Mouse (Mus musculus): ENCODE measurements around the gene Tomm40l.
A peak's percentile ranks its signal among the peaks of the same experiment; 100 is the strongest.
"Not testable (repeated sequence)": the region's sequence is repeated elsewhere in the genome, so short reads cannot be mapped to it uniquely, and the experiment has no call there.

Gene Tomm40l

GRCm38 (mm10) chr1:171250680-171251593, 28.6 kb upstream of the Tomm40l start, which contains the start of gene Ndufs2:
Gene Ndufs2 (minus strand): TSS chr1:171251388.
- no peak for DNase-seq (ENCODE audit: low read depth)

GRCm38 (mm10) chr1:171249913-171250600, 27.7 kb upstream of the Tomm40l start, which contains the start of gene Adamts4:
Gene Adamts4 (plus strand): TSS chr1:171250421.
- no peak for DNase-seq (ENCODE audit: low read depth)

DNA sequence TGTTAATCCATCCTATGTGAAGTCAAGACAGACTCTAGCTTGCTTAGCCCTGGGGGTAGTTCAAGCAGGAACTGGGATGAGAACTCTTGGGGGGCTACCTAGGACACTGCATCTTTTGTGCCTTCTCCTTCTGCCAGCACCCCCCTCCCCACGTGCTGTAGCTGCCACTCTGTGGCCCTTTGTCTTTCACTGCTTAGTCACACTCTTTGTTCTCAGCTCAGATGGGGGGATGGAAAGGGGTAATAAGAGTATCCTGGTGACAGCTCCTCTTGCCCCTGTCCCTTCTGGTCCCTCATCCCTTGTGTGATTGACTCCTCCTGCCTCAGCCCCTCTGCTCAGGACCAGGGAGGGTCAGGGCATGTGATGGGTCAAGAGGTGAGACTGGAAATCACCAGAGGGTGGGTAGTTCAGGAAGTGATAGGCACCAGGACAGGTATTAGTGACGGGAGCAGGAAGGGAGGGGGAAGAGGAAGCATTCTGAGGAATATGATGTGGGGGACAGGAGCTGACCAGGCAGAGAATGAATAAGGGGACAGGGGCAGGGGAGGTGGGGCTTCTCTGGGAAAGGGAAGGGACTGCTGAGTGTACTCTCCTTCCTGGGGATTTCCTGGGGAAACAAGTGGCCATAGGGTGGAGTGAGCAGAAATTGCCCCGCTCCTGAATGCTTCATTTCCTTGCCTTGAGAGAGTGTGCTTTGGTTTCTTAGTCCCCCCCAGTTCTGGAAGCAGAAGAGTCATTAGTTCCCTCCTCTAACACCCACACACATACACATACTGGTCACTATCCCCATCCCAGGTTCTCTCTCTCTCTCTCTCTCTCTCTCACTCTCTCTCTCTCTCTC, 26.3 kb upstream of the Tomm40l start:
- no peak for DNase-seq (ENCODE audit: low read depth)

DNA sequence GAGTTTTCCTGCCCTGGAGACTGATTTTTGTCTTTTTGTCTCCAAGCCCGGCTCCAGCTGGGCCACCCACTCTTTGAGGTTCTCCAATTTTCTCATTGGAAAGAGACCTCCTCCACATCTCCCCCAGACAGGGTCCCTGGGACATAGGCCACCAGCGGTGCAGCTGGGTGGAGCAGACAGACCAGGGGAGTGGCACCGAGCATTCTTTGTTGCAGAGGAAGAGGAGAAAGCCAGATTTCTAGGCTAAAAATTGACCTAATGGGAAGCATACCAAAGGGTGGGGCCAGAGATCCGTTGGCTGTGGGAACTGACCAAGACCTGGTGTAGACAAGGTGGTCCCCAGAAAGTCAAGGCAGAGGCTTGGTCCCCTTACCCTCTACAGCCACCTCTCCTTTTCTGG, 25.6 kb upstream of the Tomm40l start:
- DNase-seq (ENCODE audit: low read depth), result no peak

DNA sequence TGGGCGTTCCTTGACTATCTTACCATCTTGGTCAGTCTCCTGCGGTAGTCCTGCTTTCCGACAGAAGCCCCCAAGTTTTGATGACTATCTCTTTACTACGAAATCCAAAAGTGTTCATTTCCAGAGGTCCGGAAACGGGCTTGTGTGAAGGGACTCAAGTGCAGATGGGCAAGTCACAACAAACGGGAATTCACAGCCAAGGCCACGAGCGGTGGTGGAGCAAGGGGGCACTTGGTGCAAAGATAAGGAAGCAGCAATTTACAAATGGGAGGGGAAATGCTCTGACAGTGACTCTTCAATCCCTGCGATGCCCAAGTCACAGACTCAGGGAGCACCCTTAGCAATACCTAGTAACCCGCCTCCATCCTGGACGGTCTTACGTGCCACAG, 25.1 kb upstream of the Tomm40l start:
- no peak for DNase-seq (ENCODE audit: low read depth)

GRCm38 (mm10) chr1:171246709-171247452, 24.6 kb upstream of the Tomm40l start:
- peak; percentile 99 for DNase-seq (ENCODE audit: low read depth)

DNA sequence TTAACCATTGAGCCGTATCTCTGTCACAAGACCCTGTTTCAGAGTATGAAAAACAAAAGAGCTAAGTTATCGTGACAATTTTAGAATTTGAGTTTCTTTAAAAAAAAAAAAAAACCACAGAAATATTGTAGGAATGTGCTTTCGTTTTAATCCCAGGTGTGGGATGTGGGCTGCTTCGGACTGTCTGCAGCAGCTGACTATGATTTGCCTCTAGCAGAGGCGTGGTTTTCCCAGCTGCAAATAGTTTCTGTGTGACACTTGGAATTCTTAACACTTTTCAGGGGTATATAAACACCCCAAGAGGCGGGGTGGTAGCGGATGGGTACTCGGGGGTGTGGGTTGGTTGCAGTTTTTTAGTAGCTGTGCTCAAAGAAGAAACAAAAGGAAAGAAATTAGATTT, 23.0 kb upstream of the Tomm40l start:
- DNase-seq (ENCODE audit: low read depth), result no peak

GRCm38 (mm10) chr1:171241952-171242351, 19.6 kb upstream of the Tomm40l start:
- DNase-seq (ENCODE audit: low read depth), result not testable (repeated sequence)

DNA sequence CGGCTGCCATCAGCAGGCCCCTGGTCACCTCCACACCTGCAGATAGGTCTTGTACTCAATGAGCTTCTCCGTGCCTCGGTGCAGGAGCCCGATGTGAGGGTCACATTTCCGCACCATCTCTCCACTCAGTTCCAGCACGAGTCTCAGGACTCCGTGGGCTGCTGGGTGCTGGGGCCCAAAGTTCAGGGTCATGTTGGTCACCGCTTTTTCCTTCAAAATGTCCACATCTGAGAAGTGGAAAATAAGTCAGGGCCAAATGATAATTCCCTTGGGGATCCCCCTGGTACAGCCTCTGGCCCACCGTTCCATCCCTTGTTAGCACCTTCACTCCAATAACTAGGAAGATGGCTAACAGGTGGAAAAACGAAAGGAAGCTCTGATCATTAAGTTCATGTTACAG, 18.6 kb upstream of the Tomm40l start:
- DNase-seq (ENCODE audit: low read depth), result no peak

DNA sequence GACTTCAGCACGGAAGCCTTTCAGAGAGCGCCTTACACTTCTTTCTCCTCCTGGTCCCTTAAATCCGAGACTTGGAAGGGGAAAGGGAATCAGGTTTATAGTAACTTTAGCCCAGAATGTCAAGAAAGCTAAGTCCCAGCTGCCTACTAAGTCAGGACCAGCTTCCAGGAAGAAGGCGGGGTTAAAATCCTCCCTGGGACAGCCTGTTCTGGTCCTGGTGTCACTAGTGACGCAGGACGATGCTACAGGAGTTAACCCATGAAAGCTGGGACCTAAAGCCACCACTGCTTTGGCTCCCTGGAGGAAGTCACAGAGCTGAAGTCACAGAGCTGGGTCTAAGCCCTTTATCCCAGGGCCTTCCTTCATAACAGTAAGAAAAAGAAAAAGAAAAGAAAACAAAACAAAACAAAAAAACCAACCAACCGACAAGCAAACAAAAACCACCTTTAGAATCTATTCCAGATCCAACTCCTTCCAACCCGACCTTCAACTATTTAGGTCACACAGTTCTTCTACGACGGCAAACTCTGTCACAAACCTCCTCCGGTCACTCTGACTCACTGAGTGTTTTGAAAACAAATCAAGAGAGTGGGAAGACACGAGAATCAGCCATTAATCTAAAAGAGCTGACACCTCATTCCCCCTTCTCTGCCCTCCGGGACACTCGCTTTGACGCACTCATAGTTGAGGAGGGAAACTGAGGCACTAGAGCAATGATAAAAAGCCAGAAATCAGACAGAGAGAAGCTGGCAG, 17.9 kb upstream of the Tomm40l start:
- DNase-seq (ENCODE audit: low read depth), result no peak

- DNase-seq (ENCODE audit: low read depth), result no peak
Measured at GRCm38 (mm10) chr1:171238463-171238862, 16.1 kb upstream of the Tomm40l start.

GRCm38 (mm10) chr1:171237438-171237837, 15.1 kb upstream of the Tomm40l start:
- no peak for DNase-seq (ENCODE audit: low read depth)

- no peak for DNase-seq (ENCODE audit: low read depth)
Measured at GRCm38 (mm10) chr1:171235791-171236190, 13.5 kb upstream of the Tomm40l start.

GRCm38 (mm10) chr1:171234538-171234937, 12.2 kb upstream of the Tomm40l start:
- no peak for DNase-seq (ENCODE audit: low read depth)

- DNase-seq (ENCODE audit: low read depth), result no peak
Measured at GRCm38 (mm10) chr1:171234126-171234525, 11.8 kb upstream of the Tomm40l start, which contains the start of gene Fcer1g. Gene Fcer1g (minus strand): TSS chr1:171234365.

DNA sequence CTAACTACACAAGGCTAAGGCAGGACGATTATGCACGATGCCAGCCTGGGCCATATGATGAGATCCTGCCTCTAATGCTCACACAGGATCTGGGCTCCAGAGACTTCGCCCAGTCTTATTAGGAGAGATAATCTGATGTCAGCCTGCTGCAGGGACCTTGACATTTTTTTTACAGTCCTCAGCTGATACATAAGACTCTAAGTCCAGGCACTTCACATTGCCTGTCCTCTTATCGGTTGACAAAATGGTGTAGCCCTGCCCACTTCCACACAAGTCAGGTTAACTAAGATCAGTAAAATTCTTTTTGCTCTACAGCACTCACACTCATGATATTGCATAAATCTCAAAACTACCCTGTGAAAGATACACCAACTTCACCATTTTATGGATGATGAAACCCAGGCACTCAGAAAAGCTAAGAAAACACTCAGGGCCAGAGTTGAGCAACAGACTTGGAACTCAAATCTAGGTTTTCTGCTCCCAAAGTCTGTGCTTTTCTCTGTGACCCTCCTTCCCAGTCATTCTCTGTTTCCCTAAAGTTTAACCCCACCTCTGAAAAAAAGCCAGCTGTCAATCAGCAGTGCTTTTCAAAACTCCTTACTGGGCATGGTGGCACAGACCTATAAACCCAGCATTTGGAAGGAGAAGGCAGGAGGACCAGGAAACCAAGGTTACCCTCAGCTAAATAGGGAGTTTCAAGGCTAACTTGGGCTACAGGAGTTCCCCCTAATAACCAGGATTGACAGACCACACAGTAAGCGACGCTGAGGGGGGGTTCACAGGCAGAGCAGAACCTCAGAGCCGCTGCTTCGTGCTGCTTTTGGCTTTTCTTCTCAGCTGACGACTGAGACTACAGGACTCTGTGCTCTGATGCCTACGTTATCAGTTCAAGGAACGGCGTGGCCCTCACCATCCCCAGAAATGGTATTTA, 10.8 kb upstream of the Tomm40l start:
- DNase-seq (ENCODE audit: low read depth), result no peak

GRCm38 (mm10) chr1:171232348-171232747, 10.0 kb upstream of the Tomm40l start:
- DNase-seq (ENCODE audit: low read depth), result no peak

DNA sequence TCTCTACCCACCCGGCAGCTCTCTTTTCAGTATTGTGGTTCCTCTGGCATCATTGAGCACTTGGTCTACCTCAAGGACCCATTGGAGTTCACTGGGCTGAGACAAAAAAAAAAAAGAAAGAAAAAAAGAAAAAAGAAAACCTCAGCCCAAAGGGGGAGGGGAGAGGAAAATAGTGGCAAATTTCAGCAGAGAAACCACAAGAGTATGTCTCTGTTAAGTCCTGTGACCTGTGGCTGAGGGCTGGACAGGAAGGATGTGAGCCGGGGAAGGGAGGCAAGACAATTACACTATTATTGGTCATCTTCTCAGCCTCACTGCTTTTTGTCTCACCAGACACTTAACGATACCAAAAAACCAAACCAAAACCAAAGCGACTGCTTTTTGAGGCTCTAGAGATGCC, 9.5 kb upstream of the Tomm40l start:
- DNase-seq (ENCODE audit: low read depth), result no peak

- DNase-seq (ENCODE audit: low read depth), result no peak
Measured at GRCm38 (mm10) chr1:171230215-171230614, 7.9 kb upstream of the Tomm40l start.

DNA sequence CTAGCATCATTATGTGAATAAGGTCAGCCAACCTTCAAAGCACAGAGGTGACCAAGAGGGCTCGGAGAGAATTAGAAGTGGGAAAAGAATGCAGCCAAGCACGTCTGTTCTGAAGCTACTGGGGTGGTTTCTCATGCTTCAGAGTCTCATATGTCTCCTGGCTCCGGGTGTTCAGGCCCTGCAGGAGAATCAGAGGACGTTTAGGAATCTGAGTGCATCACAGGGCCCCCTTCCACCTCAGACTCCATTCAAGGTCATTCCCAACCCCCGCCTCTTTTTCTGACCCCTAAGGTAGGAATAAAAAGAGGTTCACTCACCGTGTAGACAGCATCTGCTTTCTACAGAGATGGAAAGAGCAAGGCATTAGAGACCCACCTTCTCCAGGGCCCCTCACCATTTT, 7.4 kb upstream of the Tomm40l start:
- DNase-seq (ENCODE audit: low read depth), result no peak
